Mouse (Mus musculus) skeletal muscle tissue, adult 2 months (tissue): Measurements from ENCODE around the gene Cln6.
"Not testable (repeated sequence)": the region's sequence is repeated elsewhere in the genome, so short reads cannot be mapped to it uniquely, and the experiment has no call there.

Experiments used
- DNase-seq: peaks from one replicate; pipeline ENCODE4 v3.0.0-alpha.2; 2012; ENCODE audit warnings: low read depth, low spot score

Cln6 gene

GRCm38 (mm10) chr9:62838506-62839171 lies at the start of gene Cln6:
Gene Cln6, plus strand, starts transcription at chr9:62838785.
- DNase-seq = peak; percentile 83

GRCm38 (mm10) chr9:62789856-62790255 lies 48.7 kb upstream of the Cln6 start:
- no peak for DNase-seq

- DNase-seq = not testable (repeated sequence)
Measured at GRCm38 (mm10) chr9:62799218-62799617, 39.4 kb upstream of the Cln6 start.

GRCm38 (mm10) chr9:62810095-62810494 lies 28.5 kb upstream of the Cln6 start:
- no peak for DNase-seq

- DNase-seq = no peak
Measured at GRCm38 (mm10) chr9:62810543-62811515, 27.8 kb upstream of the Cln6 start.

GRCm38 (mm10) chr9:62811516-62812121 lies 27.0 kb upstream of the Cln6 start, which contains the start of gene Fem1b:
Gene Fem1b, minus strand, starts transcription at chr9:62811934.
- peak; percentile 90 for DNase-seq

GRCm38 (mm10) chr9:62812216-62813049 lies 26.2 kb upstream of the Cln6 start:
- DNase-seq = no peak

GRCm38 (mm10) chr9:62814751-62815150 lies 23.8 kb upstream of the Cln6 start:
- DNase-seq = no peak

GRCm38 (mm10) chr9:62816323-62817098 lies 22.1 kb upstream of the Cln6 start:
- no peak for DNase-seq

GRCm38 (mm10) chr9:62817099-62817571 lies 21.4 kb upstream of the Cln6 start:
- no peak for DNase-seq

- DNase-seq = no peak
Measured at GRCm38 (mm10) chr9:62817828-62818614, 20.6 kb upstream of the Cln6 start.

GRCm38 (mm10) chr9:62819494-62819893 lies 19.1 kb upstream of the Cln6 start:
- no peak for DNase-seq

GRCm38 (mm10) chr9:62819910-62820309 lies 18.7 kb upstream of the Cln6 start:
- DNase-seq = not testable (repeated sequence)

- no peak for DNase-seq
Measured at GRCm38 (mm10) chr9:62820829-62821228, 17.8 kb upstream of the Cln6 start.

GRCm38 (mm10) chr9:62821811-62822210 lies 16.8 kb upstream of the Cln6 start:
- no peak for DNase-seq

- no peak for DNase-seq
Measured at GRCm38 (mm10) chr9:62825791-62826393, 12.7 kb upstream of the Cln6 start.

- DNase-seq = no peak
Measured at GRCm38 (mm10) chr9:62826456-62826855, 12.1 kb upstream of the Cln6 start.

- peak; percentile 30 for DNase-seq
Measured at GRCm38 (mm10) chr9:62827939-62828652, 10.5 kb upstream of the Cln6 start.
